8 mouse cellular contexts compared by ENCODE assay signal in the genomic region with DNA sequence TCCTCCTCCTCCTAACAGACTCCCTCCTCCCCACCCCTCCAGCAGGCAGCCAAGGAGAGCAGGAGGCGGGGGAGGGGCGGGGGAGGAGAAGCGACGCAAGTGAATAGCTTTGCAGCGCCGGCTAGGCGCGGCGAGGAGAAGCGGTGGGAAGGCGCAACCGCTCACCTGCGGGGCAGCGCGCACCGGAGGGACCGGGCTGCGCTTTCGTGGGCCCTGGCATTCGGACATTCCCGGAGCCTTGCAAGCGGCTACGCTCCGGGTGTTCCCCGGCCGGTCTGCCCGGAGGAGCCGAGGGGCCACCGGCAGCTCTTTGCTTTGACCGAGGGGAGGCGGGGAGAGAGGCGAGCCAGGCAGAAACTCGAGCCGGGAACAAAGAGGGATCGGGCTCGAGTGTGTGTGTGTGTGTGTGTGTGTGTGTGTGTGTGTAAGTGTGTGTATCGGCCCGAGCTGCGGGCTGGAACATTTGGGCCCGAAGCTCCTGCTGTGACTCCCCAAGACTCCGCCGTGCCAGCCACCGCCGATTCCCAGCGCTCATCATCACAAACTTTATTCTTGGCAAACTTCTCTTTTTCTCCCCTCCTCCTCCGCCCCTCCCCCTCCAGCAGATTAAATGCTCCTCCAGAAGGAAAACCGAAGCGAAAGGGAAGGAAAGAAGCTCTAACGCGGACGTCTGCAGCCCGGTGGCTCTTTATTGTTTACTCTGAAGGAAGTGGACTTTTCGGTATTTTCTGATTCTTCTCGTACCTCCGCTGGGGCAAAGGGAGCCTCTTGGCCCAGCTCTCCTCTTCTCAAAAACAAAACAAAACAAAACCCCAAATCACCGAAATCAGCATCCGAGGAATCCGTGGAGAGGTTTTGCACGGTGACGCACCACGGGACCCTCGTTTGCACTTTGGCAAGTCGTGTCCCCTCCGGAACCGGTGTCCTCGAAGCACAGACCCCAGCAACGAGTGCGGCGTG. TPM values are rescaled to one million over a fixed set of nuclear protein-coding genes. Genes with fewer than 3 reads are reported as not detected.
DNase-seq lines count a peak whose midpoint lies in the region; ATAC-seq and TF ChIP-seq lines count a peak whose summit lies in the region.

A gene (plus strand): TSS at position 281 of the 960 bp plus-strand sequence.

- peak; percentile 82 for DNase-seq in heart, embryonic 10.5 days (ENCODE audit: low spot score)
- DNase-seq in heart, adult 8-10 months (ENCODE audit: low spot score) = no peak
- DNase-seq in G1E (ENCODE audit: low spot score) = no peak
- peak; percentile 45 for DNase-seq in hindbrain, embryonic 14.5 days (ENCODE audit: low spot score)
- DNase-seq in liver, postnatal 0 days = peak; percentile 43
- DNase-seq in ovary, postnatal 14 days (ENCODE audit: low spot score) = peak; percentile 30
- no peak for DNase-seq in right cerebral cortex, adult 18-20 months

- H3K4me2 ChIP-seq in embryonic facial prominence, embryonic 12.5 days (replicated peaks) = peak within 1 kb of the TSS; percentile 80
- H3K4me2 ChIP-seq in hindbrain, embryonic 14.5 days (replicated peaks) = peak within 1 kb of the TSS; percentile 54
- H3K4me2 ChIP-seq in liver, postnatal 0 days (ENCODE audit: low read depth, low read length) = peak within 1 kb of the TSS; percentile 76

- no peaks in the 10 kb centered on the region for H3K9me3 ChIP-seq in heart, embryonic 10.5 days
- peaks cover 72% of the 10 kb centered on the region for H3K9me3 ChIP-seq in G1E (replicated peaks)
- no peaks in the 10 kb centered on the region for H3K9me3 ChIP-seq in embryonic facial prominence, embryonic 12.5 days
- H3K9me3 ChIP-seq in hindbrain, embryonic 14.5 days (ENCODE audit: control insufficient read depth, low read length) = no peaks in the 10 kb centered on the region
- H3K9me3 ChIP-seq in liver, postnatal 0 days (ENCODE audit: low read length) = no peaks in the 10 kb centered on the region

- H3K9ac ChIP-seq in embryonic facial prominence, embryonic 12.5 days = peak within 1 kb of the TSS; percentile 82
- H3K9ac ChIP-seq in hindbrain, embryonic 14.5 days = peak within 1 kb of the TSS; percentile 53
- peak within 1 kb of the TSS; percentile 13; the same call in 1 of the 2 replicates for H3K9ac ChIP-seq in liver, postnatal 0 days (replicated peaks)

- H3K4me1 ChIP-seq in heart, embryonic 10.5 days = peaks cover 57% of the 10 kb centered on the region
- H3K4me1 ChIP-seq in G1E (ENCODE audit: insufficient read depth, low read depth, low read length) = no peaks in the 10 kb centered on the region
- peaks cover 29% of the 10 kb centered on the region for H3K4me1 ChIP-seq in embryonic facial prominence, embryonic 12.5 days
- peaks cover 18% of the 10 kb centered on the region; the same call in 1 of the 2 replicates for H3K4me1 ChIP-seq in hindbrain, embryonic 14.5 days (replicated peaks; ENCODE audit: control insufficient read depth, insufficient read depth, low read length)
- H3K4me1 ChIP-seq in liver, postnatal 0 days (ENCODE audit: insufficient read depth) = peaks cover 19% of the 10 kb centered on the region

- H3K27ac ChIP-seq in heart, embryonic 10.5 days = peak within 1 kb of the TSS; percentile 94
- H3K27ac ChIP-seq in embryonic facial prominence, embryonic 12.5 days = peak within 1 kb of the TSS; percentile 88
- H3K27ac ChIP-seq in hindbrain, embryonic 14.5 days = peak within 1 kb of the TSS; percentile 23; the same call in 1 of the 2 replicates
- no peak within 1 kb of the TSS for H3K27ac ChIP-seq in liver, postnatal 0 days (ENCODE audit: low read depth)

- ATAC-seq in G1E (ENCODE audit: extremely low read depth, insufficient number of reproducible peaks, low FRiP score, poor library complexity, severe bottlenecking) = no peak
- ATAC-seq in embryonic facial prominence, embryonic 12.5 days (ENCODE audit: insufficient number of reproducible peaks, insufficient read depth, low FRiP score, low TSS enrichment) = peak; percentile 23; the same call in 1 of the 2 replicates
- no peak for ATAC-seq in hindbrain, embryonic 14.5 days (ENCODE audit: low FRiP score)
- ATAC-seq in liver, postnatal 0 days = 0 out of 2 replicates have a peak, but pooled peaks have one; percentile 13

- H3K27me3 ChIP-seq in heart, embryonic 10.5 days (ENCODE audit: insufficient read depth, poor library complexity, severe bottlenecking) = peaks cover 30% of the 10 kb centered on the region
- no peaks in the 10 kb centered on the region for H3K27me3 ChIP-seq in G1E (ENCODE audit: insufficient read depth, low read length)
- H3K27me3 ChIP-seq in embryonic facial prominence, embryonic 12.5 days = peaks cover 32% of the 10 kb centered on the region
- H3K27me3 ChIP-seq in hindbrain, embryonic 14.5 days (ENCODE audit: control insufficient read depth, insufficient read depth, low read length) = peaks cover 64% of the 10 kb centered on the region
- peaks cover 90% of the 10 kb centered on the region for H3K27me3 ChIP-seq in liver, postnatal 0 days (ENCODE audit: insufficient read depth, low read length)

- H3K4me3 ChIP-seq in heart, embryonic 10.5 days = peak within 1 kb of the TSS; percentile 84
- peak within 1 kb of the TSS; percentile 20; the same call in 1 of the 2 replicates for H3K4me3 ChIP-seq in G1E (ENCODE audit: low read depth, low read length)
- peak within 1 kb of the TSS; percentile 68 for H3K4me3 ChIP-seq in embryonic facial prominence, embryonic 12.5 days
- H3K4me3 ChIP-seq in hindbrain, embryonic 14.5 days (replicated peaks; ENCODE audit: low read length) = peak within 1 kb of the TSS; percentile 38
- H3K4me3 ChIP-seq in liver, postnatal 0 days (ENCODE audit: low read depth, low read length) = peak within 1 kb of the TSS; percentile 55

- TF ChIP-seq EP300 in liver, postnatal 0 days (IDR thresholded peaks at IDR 0.05; ENCODE audit: low read depth) = no peak

- H3K36me3 ChIP-seq in heart, embryonic 10.5 days = peaks cover 5% of the 10 kb centered on the region; the same call in 1 of the 2 replicates
- no peaks in the 10 kb centered on the region for H3K36me3 ChIP-seq in G1E (replicated peaks)
- no peaks in the 10 kb centered on the region for H3K36me3 ChIP-seq in embryonic facial prominence, embryonic 12.5 days
- H3K36me3 ChIP-seq in hindbrain, embryonic 14.5 days (replicated peaks; ENCODE audit: control insufficient read depth, insufficient read depth) = no peaks in the 10 kb centered on the region
- H3K36me3 ChIP-seq in liver, postnatal 0 days (replicated peaks; ENCODE audit: insufficient read depth, low read length) = no peaks in the 10 kb centered on the region

- TF ChIP-seq CTCF in G1E (IDR thresholded peaks at IDR 0.05; ENCODE audit: low read depth, low read length) = no peak
- TF ChIP-seq CTCF in liver, postnatal 0 days (IDR thresholded peaks at IDR 0.05; ENCODE audit: low read depth) = no peak

- under 1% methylated on average over 64 of the region's 69 CpGs for WGBS in heart, embryonic 10.5 days
- under 1% methylated on average over 61 of the region's 69 CpGs for WGBS in embryonic facial prominence, embryonic 12.5 days
- under 1% methylated on average over 61 of the region's 69 CpGs for WGBS in hindbrain, embryonic 14.5 days
- WGBS in liver, postnatal 0 days (ENCODE audit: insufficient replicate concordance) = 2% methylated on average over 63 of the region's 69 CpGs

RNA-seq across cellular contexts. Expression of the gene that starts here (rescaled TPM):
- polyA plus RNA-seq in heart, embryonic 10.5 days (2016; fragmentation: Nextera tagmentation; extraction: Ambion mirVana) = 22.2 and 29.3 TPM in 2 replicates
- total RNA-seq in heart, adult 8-10 months (2022) = under 1 TPM in 3 of 4 experiments, not detected in 1; 0.14 to 0.31 (median 0.26) TPM
- total RNA-seq in G1E (2014; fragmentation: Nextera tagmentation) = not detected in 2 replicates
- 0.11 TPM in 1 of 2 replicates, not detected in the other for total RNA-seq in G1E (2017)
- polyA plus RNA-seq in G1E (2012) = not detected in 2 replicates
- polyA plus RNA-seq in embryonic facial prominence, embryonic 12.5 days (2016; fragmentation: Nextera tagmentation; extraction: Ambion mirVana) = 107 TPM in 2 replicates
- 9.8 and 10.3 TPM in 2 replicates for polyA plus RNA-seq in hindbrain, embryonic 14.5 days (2014; fragmentation: Nextera tagmentation; extraction: Ambion mirVana)
- polyA plus RNA-seq in liver, postnatal 0 days (2015; fragmentation: Nextera tagmentation; extraction: Ambion mirVana) = 2.0 and 2.2 TPM in 2 replicates

Comparison
In these comparisons a context has a peak if more than half of its experiments do, and no peak if none do; other contexts are left out.
1. DNase-seq: peak in heart, embryonic 10.5 days (single experiment), hindbrain, embryonic 14.5 days (single experiment), liver, postnatal 0 days (single experiment) and ovary, postnatal 14 days (single experiment); none in heart, adult 8-10 months (single experiment), G1E (single experiment) and right cerebral cortex, adult 18-20 months (single experiment).
2. H3K4me3 ChIP-seq: peak in every context shown above with its lines; median percentile 84 in heart, embryonic 10.5 days; 68 in embryonic facial prominence, embryonic 12.5 days; 55 in liver, postnatal 0 days; 38 in hindbrain, embryonic 14.5 days; 20 in G1E.
3. ATAC-seq: peak in embryonic facial prominence, embryonic 12.5 days (single experiment) and liver, postnatal 0 days (single experiment); none in G1E (single experiment) and hindbrain, embryonic 14.5 days (single experiment).
4. H3K9ac ChIP-seq: peak in every context shown above with its lines; median percentile 82 in embryonic facial prominence, embryonic 12.5 days; 53 in hindbrain, embryonic 14.5 days; 13 in liver, postnatal 0 days.
5. Peak in every context shown above with its lines, with median percentiles within 50 percentile points of each other: H3K4me2 ChIP-seq.